Mouse (Mus musculus) heart, embryonic 16.5 days (tissue): ENCODE data around the gene Csrp1. TPM values are rescaled to one million over a fixed set of nuclear protein-coding genes. Genes with fewer than 3 reads are reported as not detected.

ENCODE experiments used
- ATAC-seq: fragments of 200-750 bp; cut with Nextera tagmentation; replicated peaks from 2 replicates; pipeline ENCODE4 v1.8.0; 2017; ENCODE audit warnings: moderate number of reproducible peaks; ENCODE audit not compliant: insufficient read depth, low FRiP score; ENCODE audit errors: extremely low read depth
- H3K27ac ChIP-seq: fragments of 300-500 bp; sonication (generic); 2 replicates; pipeline ENCODE4 v1.5.1; 2014; ENCODE audit warnings: mild to moderate bottlenecking, low read length, control low read depth, moderate library complexity
- H3K27me3 ChIP-seq: fragments of 300-500 bp; sonication (generic); 2 replicates; pipeline ENCODE4 v1.6.1; 2014; ENCODE audit warnings: low read length, mixed read lengths; ENCODE audit not compliant: control insufficient read depth, insufficient read depth
- H3K36me3 ChIP-seq: fragments of 300-500 bp; sonication (generic); 2 replicates; pipeline ENCODE4 v1.6.1; 2014; ENCODE audit not compliant: control insufficient read depth, insufficient read depth
- H3K4me1 ChIP-seq: fragments of 300-500 bp; sonication (generic); 2 replicates; pipeline ENCODE4 v1.6.1; 2014; ENCODE audit warnings: low read length, mixed read lengths; ENCODE audit not compliant: control insufficient read depth, insufficient read depth
- H3K4me2 ChIP-seq: fragments of 300-500 bp; sonication (generic); 2 replicates; pipeline ENCODE4 v1.6.1; 2014; ENCODE audit warnings: low read depth, mild to moderate bottlenecking, control low read depth, low read length
- H3K4me3 ChIP-seq: fragments of 300-500 bp; sonication (generic); 2 replicates; pipeline ENCODE4 v1.5.1; 2014; ENCODE audit warnings: mild to moderate bottlenecking, control low read depth, low read length
- H3K9ac ChIP-seq: fragments of 300-500 bp; sonication (generic); 2 replicates; pipeline ENCODE4 v1.6.1; 2014; ENCODE audit warnings: low read length, control low read depth
- H3K9me3 ChIP-seq: fragments of 300-500 bp; sonication (generic); replicated peaks from 2 replicates; pipeline ENCODE4 v1.6.1; 2016; ENCODE audit warnings: low read length; ENCODE audit not compliant: control insufficient read depth
- WGBS: fragments of 180-500 bp; shearing (Covaris S2); extraction: QIAGEN DNeasy Blood & Tissue Kit; methylation state at CpG from one replicate; pipeline ENCODE4 v1.1.7; 2014; 5-methylcytosine and 5-hydroxymethylcytosine counted together
- polyA plus RNA-seq: library from polyadenylated mRNA; unstranded; fragments of >200 nt; fragmentation: Nextera tagmentation; extraction: Ambion mirVana; gene quantifications from 2 replicates; pipeline ENCODE4 v1.2.1, GENCODE M21; 2015

Csrp1 gene
- polyA plus RNA-seq, 1 experiment from 2014 or later: 160 TPM

- Histone ChIP-seq H3K36me3 (0 out of 2 replicates have a peak, but pooled peaks cover 2% of the 10 kb centered on the region), H3K27ac (peak overlapping the region; percentile 86), H3K4me2 (peak overlapping the region; percentile 51), H3K9me3 (no peaks in the 10 kb centered on the region), H3K9ac (peak overlapping the region; percentile 56), H3K4me1 (peaks cover 86% of the 10 kb centered on the region), H3K4me3 (peak overlapping the region; percentile 12; the same call in 1 of the 2 replicates), H3K27me3 (no peaks in the 10 kb centered on the region)
- 15% methylated on average over 6 of the region's 7 CpGs for WGBS
- ATAC-seq: peak; percentile 29
Measured at GRCm38 (mm10) chr1:135734225-135734937, 14.5 kb downstream of the Csrp1 start.

- Histone ChIP-seq H3K9me3 (no peaks in the 10 kb centered on the region), H3K9ac (peak overlapping the region; percentile 56), H3K4me1 (peaks cover 89% of the 10 kb centered on the region), H3K27ac (peak overlapping the region; percentile 86), H3K36me3 (0 out of 2 replicates have a peak, but pooled peaks cover 2% of the 10 kb centered on the region), H3K27me3 (no peaks in the 10 kb centered on the region), H3K4me2 (peak overlapping the region; percentile 51; the same call in 1 of the 2 replicates), H3K4me3 (no peak overlapping the region)
- no peak for ATAC-seq
- 45% methylated on average over 6 of the region's 6 CpGs for WGBS
Measured at GRCm38 (mm10) chr1:135735460-135735859, 15.6 kb downstream of the Csrp1 start.

GRCm38 (mm10) chr1:135744987-135745386 is 25.1 kb downstream of the Csrp1 start:
- H3K4me3 ChIP-seq: no peak overlapping the region
- peaks cover 38% of the 10 kb centered on the region for H3K36me3 ChIP-seq
- H3K4me1 ChIP-seq: peaks cover 36% of the 10 kb centered on the region
- no peaks in the 10 kb centered on the region for H3K9me3 ChIP-seq
- no peak overlapping the region for H3K27ac ChIP-seq
- WGBS: 79% methylated on average over 7 of the region's 7 CpGs
- no peaks in the 10 kb centered on the region for H3K27me3 ChIP-seq
- no peak for ATAC-seq
- no peak overlapping the region for H3K9ac ChIP-seq
- H3K4me2 ChIP-seq: no peak overlapping the region

GRCm38 (mm10) chr1:135746248-135746647 is 26.4 kb downstream of the Csrp1 start:
- H3K4me1 ChIP-seq: peaks cover 25% of the 10 kb centered on the region
- no peak for ATAC-seq
- WGBS: 81% methylated on average over 4 of the region's 4 CpGs
- no peaks in the 10 kb centered on the region for H3K27me3 ChIP-seq
- H3K36me3 ChIP-seq: peaks cover 45% of the 10 kb centered on the region
- no peaks in the 10 kb centered on the region for H3K9me3 ChIP-seq
- H3K9ac ChIP-seq: no peak overlapping the region
- H3K4me3 ChIP-seq: no peak overlapping the region
- H3K27ac ChIP-seq: no peak overlapping the region
- no peak overlapping the region for H3K4me2 ChIP-seq

- Histone ChIP-seq H3K9me3 (no peaks in the 10 kb centered on the region), H3K27ac (peak overlapping the region; percentile 14; the same call in 1 of the 2 replicates), H3K4me2 (no peak overlapping the region), H3K9ac (peak overlapping the region; percentile 3; the same call in 1 of the 2 replicates), H3K36me3 (peaks cover 26% of the 10 kb centered on the region), H3K4me3 (no peak overlapping the region), H3K4me1 (peaks cover 8% of the 10 kb centered on the region), H3K27me3 (no peaks in the 10 kb centered on the region)
- 8% methylated on average over 10 of the region's 10 CpGs for WGBS
- ATAC-seq: peak; percentile 95
Measured at GRCm38 (mm10) chr1:135752737-135753348, 33.0 kb downstream of the Csrp1 start.

- no peak overlapping the region for H3K4me2 ChIP-seq
- 48% methylated on average over 9 of the region's 9 CpGs for WGBS
- H3K36me3 ChIP-seq: peaks cover 9% of the 10 kb centered on the region
- H3K9ac ChIP-seq: no peak overlapping the region
- no peaks in the 10 kb centered on the region for H3K9me3 ChIP-seq
- no peak overlapping the region for H3K4me3 ChIP-seq
- no peaks in the 10 kb centered on the region for H3K27me3 ChIP-seq
- ATAC-seq: peak; percentile 18; the same call in 1 of the 2 replicates
- H3K27ac ChIP-seq: no peak overlapping the region; the same call in 1 of the 2 replicates
- peaks cover 8% of the 10 kb centered on the region for H3K4me1 ChIP-seq
Measured at GRCm38 (mm10) chr1:135755287-135755686, 35.4 kb downstream of the Csrp1 start.

- H3K4me1 ChIP-seq: peaks cover 8% of the 10 kb centered on the region
- WGBS: 70% methylated on average over 3 of the region's 3 CpGs
- no peak overlapping the region for H3K4me2 ChIP-seq
- no peaks in the 10 kb centered on the region for H3K9me3 ChIP-seq
- no peaks in the 10 kb centered on the region for H3K27me3 ChIP-seq
- 0 out of 2 replicates have a peak overlapping the region, but pooled peaks have one; percentile 9 for H3K27ac ChIP-seq
- H3K4me3 ChIP-seq: no peak overlapping the region
- H3K9ac ChIP-seq: no peak overlapping the region
- peaks cover 5% of the 10 kb centered on the region; the same call in 1 of the 2 replicates for H3K36me3 ChIP-seq
- ATAC-seq: no peak
Measured at GRCm38 (mm10) chr1:135755913-135756312, 36.1 kb downstream of the Csrp1 start.

GRCm38 (mm10) chr1:135757287-135757686 is 37.4 kb downstream of the Csrp1 start:
- Histone ChIP-seq H3K27ac (no peak overlapping the region), H3K9ac (no peak overlapping the region), H3K9me3 (no peaks in the 10 kb centered on the region), H3K4me2 (no peak overlapping the region), H3K27me3 (no peaks in the 10 kb centered on the region), H3K36me3 (no peaks in the 10 kb centered on the region), H3K4me3 (no peak overlapping the region), H3K4me1 (peaks cover 8% of the 10 kb centered on the region)
- no peak for ATAC-seq
- WGBS: 53% methylated on average over 8 of the region's 8 CpGs

- Histone ChIP-seq H3K27me3 (no peaks in the 10 kb centered on the region), H3K4me2 (no peak overlapping the region), H3K36me3 (no peaks in the 10 kb centered on the region), H3K4me1 (peaks cover 17% of the 10 kb centered on the region), H3K27ac (no peak overlapping the region), H3K9ac (no peak overlapping the region), H3K4me3 (no peak overlapping the region), H3K9me3 (no peaks in the 10 kb centered on the region)
- ATAC-seq: no peak
- whole genome bisulfite sequencing: 83% methylated on average over 4 of the region's 4 CpGs
Measured at GRCm38 (mm10) chr1:135759685-135760084, 39.8 kb downstream of the Csrp1 start.
